Mouse (Mus musculus): ENCODE measurements around the gene Chd9. TPM values are rescaled to one million over a fixed set of nuclear protein-coding genes. Genes with fewer than 3 reads are reported as not detected.
A peak's percentile ranks its signal among the peaks of the same experiment; 100 is the strongest.

The Chd9 gene
- polyA plus RNA-seq, 1 experiment from 2014 or later, result 101 TPM

- Histone ChIP-seq H3K4me3 (ENCODE audit: low read length) (no peak overlapping the region), H3K27me3 (replicated peaks; ENCODE audit: control insufficient read depth, insufficient read depth, low read length) (no peaks in the 10 kb centered on the region), H3K4me2 (ENCODE audit: low read length) (no peak overlapping the region), H3K36me3 (ENCODE audit: control insufficient read depth, insufficient read depth, low read length) (no peaks in the 10 kb centered on the region), H3K4me1 (ENCODE audit: control insufficient read depth, insufficient read depth, low read depth, low read length) (peaks cover 11% of the 10 kb centered on the region; the same call in 1 of the 2 replicates), H3K9ac (ENCODE audit: low read depth, low read length) (no peak overlapping the region), H3K9me3 (ENCODE audit: control insufficient read depth, low read length) (no peaks in the 10 kb centered on the region), H3K27ac (ENCODE audit: low read depth, low read length) (no peak overlapping the region)
- ATAC-seq, result no peak
- 73% methylated on average over 6 of the region's 6 CpGs for WGBS
Observed at GRCm38 (mm10) chr8:90833628-90834320, 5.6 kb downstream of the Chd9 start.

GRCm38 (mm10) chr8:90834321-90834672, 6.1 kb downstream of the Chd9 start:
- Histone ChIP-seq H3K9me3 (ENCODE audit: control insufficient read depth, low read length) (no peaks in the 10 kb centered on the region), H3K4me1 (ENCODE audit: control insufficient read depth, insufficient read depth, low read depth, low read length) (peaks cover 6% of the 10 kb centered on the region; the same call in 1 of the 2 replicates), H3K4me3 (ENCODE audit: low read length) (no peak overlapping the region), H3K36me3 (ENCODE audit: control insufficient read depth, insufficient read depth, low read length) (no peaks in the 10 kb centered on the region), H3K4me2 (ENCODE audit: low read length) (no peak overlapping the region), H3K27me3 (replicated peaks; ENCODE audit: control insufficient read depth, insufficient read depth, low read length) (no peaks in the 10 kb centered on the region), H3K9ac (ENCODE audit: low read depth, low read length) (no peak overlapping the region), H3K27ac (ENCODE audit: low read depth, low read length) (no peak overlapping the region)
- ATAC-seq, result no peak
- WGBS, result 84% methylated on average over 3 of the region's 3 CpGs

GRCm38 (mm10) chr8:90837440-90837839, 9.3 kb downstream of the Chd9 start:
- Histone ChIP-seq H3K27me3 (replicated peaks; ENCODE audit: control insufficient read depth, insufficient read depth, low read length) (no peaks in the 10 kb centered on the region), H3K9me3 (ENCODE audit: control insufficient read depth, low read length) (no peaks in the 10 kb centered on the region), H3K4me1 (ENCODE audit: control insufficient read depth, insufficient read depth, low read depth, low read length) (no peaks in the 10 kb centered on the region), H3K36me3 (ENCODE audit: control insufficient read depth, insufficient read depth, low read length) (no peaks in the 10 kb centered on the region), H3K27ac (ENCODE audit: low read depth, low read length) (no peak overlapping the region), H3K4me2 (ENCODE audit: low read length) (no peak overlapping the region), H3K4me3 (ENCODE audit: low read length) (no peak overlapping the region), H3K9ac (ENCODE audit: low read depth, low read length) (no peak overlapping the region)
- ATAC-seq, result no peak
- WGBS, result 93% methylated on average over 6 of the region's 6 CpGs

GRCm38 (mm10) chr8:90839725-90840714, 11.9 kb downstream of the Chd9 start:
- no peaks in the 10 kb centered on the region for H3K27me3 ChIP-seq (replicated peaks; ENCODE audit: control insufficient read depth, insufficient read depth, low read length)
- H3K9me3 ChIP-seq (ENCODE audit: control insufficient read depth, low read length), result no peaks in the 10 kb centered on the region
- H3K4me3 ChIP-seq (ENCODE audit: low read length), result no peak overlapping the region
- H3K27ac ChIP-seq (ENCODE audit: low read depth, low read length), result no peak overlapping the region
- WGBS, result 77% methylated on average over 11 of the region's 11 CpGs
- no peak overlapping the region for H3K9ac ChIP-seq (ENCODE audit: low read depth, low read length)
- no peaks in the 10 kb centered on the region for H3K4me1 ChIP-seq (ENCODE audit: control insufficient read depth, insufficient read depth, low read depth, low read length)
- H3K36me3 ChIP-seq (ENCODE audit: control insufficient read depth, insufficient read depth, low read length), result no peaks in the 10 kb centered on the region
- ATAC-seq, result no peak
- no peak overlapping the region for H3K4me2 ChIP-seq (ENCODE audit: low read length)

GRCm38 (mm10) chr8:90841321-90841720, 13.2 kb downstream of the Chd9 start:
- Histone ChIP-seq H3K4me1 (ENCODE audit: control insufficient read depth, insufficient read depth, low read depth, low read length) (no peaks in the 10 kb centered on the region), H3K27me3 (replicated peaks; ENCODE audit: control insufficient read depth, insufficient read depth, low read length) (no peaks in the 10 kb centered on the region), H3K9ac (ENCODE audit: low read depth, low read length) (no peak overlapping the region), H3K4me2 (ENCODE audit: low read length) (no peak overlapping the region), H3K4me3 (ENCODE audit: low read length) (no peak overlapping the region), H3K36me3 (ENCODE audit: control insufficient read depth, insufficient read depth, low read length) (no peaks in the 10 kb centered on the region), H3K27ac (ENCODE audit: low read depth, low read length) (no peak overlapping the region), H3K9me3 (ENCODE audit: control insufficient read depth, low read length) (no peaks in the 10 kb centered on the region)
- WGBS, result 49% methylated on average over 13 of the region's 13 CpGs
- no peak for ATAC-seq

GRCm38 (mm10) chr8:90843127-90843526, 15.0 kb downstream of the Chd9 start:
- Histone ChIP-seq H3K36me3 (ENCODE audit: control insufficient read depth, insufficient read depth, low read length) (no peaks in the 10 kb centered on the region), H3K4me3 (ENCODE audit: low read length) (no peak overlapping the region), H3K27ac (ENCODE audit: low read depth, low read length) (no peak overlapping the region), H3K9ac (ENCODE audit: low read depth, low read length) (no peak overlapping the region), H3K9me3 (ENCODE audit: control insufficient read depth, low read length) (no peaks in the 10 kb centered on the region), H3K4me1 (ENCODE audit: control insufficient read depth, insufficient read depth, low read depth, low read length) (no peaks in the 10 kb centered on the region), H3K27me3 (replicated peaks; ENCODE audit: control insufficient read depth, insufficient read depth, low read length) (no peaks in the 10 kb centered on the region), H3K4me2 (ENCODE audit: low read length) (no peak overlapping the region)
- WGBS, result 88% methylated on average over 6 of the region's 6 CpGs
- ATAC-seq, result no peak

- Histone ChIP-seq H3K9ac (ENCODE audit: low read depth, low read length) (peak overlapping the region; percentile 9; the same call in 1 of the 2 replicates), H3K4me2 (ENCODE audit: low read length) (no peak overlapping the region), H3K27ac (ENCODE audit: low read depth, low read length) (no peak overlapping the region), H3K36me3 (ENCODE audit: control insufficient read depth, insufficient read depth, low read length) (no peaks in the 10 kb centered on the region), H3K4me1 (ENCODE audit: control insufficient read depth, insufficient read depth, low read depth, low read length) (peaks cover 4% of the 10 kb centered on the region), H3K4me3 (ENCODE audit: low read length) (no peak overlapping the region), H3K9me3 (ENCODE audit: control insufficient read depth, low read length) (no peaks in the 10 kb centered on the region), H3K27me3 (replicated peaks; ENCODE audit: control insufficient read depth, insufficient read depth, low read length) (no peaks in the 10 kb centered on the region)
- WGBS, result 74% methylated on average over 9 of the region's 9 CpGs
- ATAC-seq, result no peak
Observed at GRCm38 (mm10) chr8:90844179-90844967, 16.2 kb downstream of the Chd9 start.

- Histone ChIP-seq H3K4me2 (ENCODE audit: low read length) (no peak overlapping the region), H3K27me3 (replicated peaks; ENCODE audit: control insufficient read depth, insufficient read depth, low read length) (no peaks in the 10 kb centered on the region; the same call in 1 of the 2 replicates), H3K4me3 (ENCODE audit: low read length) (no peak overlapping the region), H3K36me3 (ENCODE audit: control insufficient read depth, insufficient read depth, low read length) (no peaks in the 10 kb centered on the region), H3K9ac (ENCODE audit: low read depth, low read length) (no peak overlapping the region), H3K27ac (ENCODE audit: low read depth, low read length) (no peak overlapping the region), H3K4me1 (ENCODE audit: control insufficient read depth, insufficient read depth, low read depth, low read length) (peaks cover 9% of the 10 kb centered on the region), H3K9me3 (ENCODE audit: control insufficient read depth, low read length) (no peaks in the 10 kb centered on the region)
- ATAC-seq, result no peak
- 92% methylated on average over 7 of the region's 7 CpGs for WGBS
Observed at GRCm38 (mm10) chr8:90847980-90848379, 19.8 kb downstream of the Chd9 start.
